Mouse (Mus musculus) kidney, adult 18-20 months (tissue): ENCODE data around the gene Rplp0.

ENCODE experiments used
- DNase-seq: peaks from one replicate; pipeline ENCODE4 v3.0.0; 2021

Gene Rplp0

DNA sequence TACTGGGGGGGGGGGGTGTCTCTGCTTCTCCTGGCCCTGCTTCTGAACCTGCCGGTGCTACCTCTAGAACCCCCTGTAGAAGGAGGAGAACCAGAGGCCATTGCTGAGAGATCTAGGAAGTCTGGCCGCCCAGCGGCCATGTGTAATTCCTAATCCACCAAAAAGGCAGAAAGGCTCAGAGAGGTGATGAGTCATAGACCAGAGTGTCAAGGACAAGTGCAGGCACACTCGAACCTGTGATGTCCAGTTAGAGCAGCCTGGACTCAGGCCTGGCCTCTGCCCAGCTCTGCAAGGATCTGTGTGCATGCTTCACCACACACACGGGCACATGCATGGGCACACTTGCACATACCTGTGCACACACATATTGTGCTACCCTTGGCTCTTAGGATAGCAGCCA lies 31.1 kb upstream of the Rplp0 start:
- DNase-seq, result no peak

DNA sequence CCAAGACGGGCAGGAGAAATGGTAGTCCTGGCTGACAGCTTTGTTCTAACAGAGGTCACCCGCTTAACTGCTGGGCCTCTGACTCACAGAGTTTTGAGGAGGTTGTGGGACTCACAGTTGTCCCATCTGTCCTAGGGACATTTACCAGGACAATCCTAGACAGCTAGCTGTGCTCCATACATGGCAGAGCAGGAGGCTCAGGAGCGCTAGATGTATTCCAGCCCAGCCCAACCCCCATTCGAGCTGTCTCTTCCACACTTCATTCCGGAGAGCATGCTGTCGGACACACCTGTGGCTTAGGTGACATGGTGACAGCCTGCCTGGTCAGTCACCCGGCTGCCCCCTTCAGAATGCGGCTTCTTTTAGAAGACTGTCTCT lies 29.9 kb upstream of the Rplp0 start:
- DNase-seq, result no peak

DNA sequence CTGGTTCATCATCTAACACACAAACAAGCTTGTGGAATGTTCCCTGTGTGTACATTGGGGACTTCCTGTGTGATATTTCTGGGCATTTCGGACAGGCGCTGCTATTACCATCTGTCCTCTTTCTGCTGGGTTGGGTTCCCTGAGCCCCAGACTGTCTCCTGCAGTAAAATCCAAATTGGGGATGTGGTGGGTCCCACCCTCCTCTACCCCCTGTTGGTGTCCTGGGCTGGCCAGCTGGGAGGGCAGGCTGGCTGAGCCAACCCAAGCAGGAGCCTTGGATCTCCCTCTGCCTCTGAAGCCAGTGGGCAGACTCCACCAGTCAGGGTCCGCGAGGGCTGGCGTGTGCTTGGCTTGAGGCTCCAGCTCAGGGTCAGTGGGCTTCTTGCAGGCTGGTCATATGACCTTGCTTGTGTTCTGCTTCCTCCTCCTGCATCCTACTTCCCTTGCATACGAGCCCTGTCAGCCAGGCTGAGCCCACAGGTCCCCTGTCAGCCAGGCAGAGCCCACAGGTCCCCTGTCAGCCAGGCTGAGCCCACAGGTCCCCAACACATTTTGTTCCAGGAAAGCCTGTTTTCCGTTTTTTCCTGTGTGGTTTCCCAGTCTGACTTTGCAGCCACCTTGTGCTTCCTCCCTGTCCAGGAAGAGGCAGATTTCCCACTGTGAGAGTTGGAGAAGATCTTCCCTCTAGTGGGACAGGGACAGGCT lies 29.4 kb upstream of the Rplp0 start:
- DNase-seq, result no peak

DNA sequence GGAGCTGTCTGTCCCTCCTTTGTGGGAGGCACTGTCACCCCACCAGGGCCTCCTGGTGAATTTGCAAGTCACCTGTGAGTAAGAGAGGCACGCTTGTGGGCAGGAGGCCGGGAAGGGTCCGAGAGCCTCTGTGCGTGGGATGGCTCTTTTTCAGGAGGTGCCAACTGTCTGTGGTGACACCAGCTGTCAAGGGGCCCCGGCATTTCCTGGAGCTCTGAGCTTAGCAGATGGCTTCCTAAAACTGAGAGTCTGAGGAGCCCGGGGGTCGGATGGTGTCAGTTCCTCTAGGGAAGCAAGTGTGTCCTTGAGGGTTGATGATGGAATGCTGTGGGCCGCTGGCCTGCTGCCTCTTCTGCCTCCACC lies 28.8 kb upstream of the Rplp0 start:
- peak; percentile 47 for DNase-seq

DNA sequence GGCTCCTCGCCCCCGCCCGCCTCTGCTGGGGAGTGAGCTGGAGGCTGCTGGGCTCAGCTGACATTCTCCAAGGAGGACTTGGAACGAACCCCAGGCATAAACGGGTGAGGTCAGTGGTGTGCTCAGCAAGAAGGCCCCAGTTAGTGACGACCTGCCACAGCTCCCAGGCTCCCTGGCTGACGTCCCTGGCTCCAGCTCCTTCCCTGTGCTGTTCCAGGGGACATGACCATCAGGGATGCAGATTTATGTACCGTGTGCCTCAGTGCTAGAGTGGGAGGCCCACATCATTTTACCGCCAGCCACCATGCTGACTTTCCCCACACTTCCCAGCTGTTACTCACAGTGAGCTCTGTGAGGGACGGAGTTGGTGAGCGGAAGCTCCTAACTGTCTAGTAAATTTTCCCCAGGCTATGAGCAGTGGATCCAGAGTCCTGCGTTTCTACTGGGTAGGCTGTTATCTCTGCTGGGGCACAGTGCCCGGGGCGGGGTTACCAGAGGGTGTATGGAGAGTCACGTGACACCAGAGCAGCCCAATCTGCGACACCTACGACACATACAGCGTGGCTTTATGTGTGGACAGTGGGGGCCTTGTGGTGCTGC lies 27.5 kb upstream of the Rplp0 start:
- peak; percentile 72 for DNase-seq

DNA sequence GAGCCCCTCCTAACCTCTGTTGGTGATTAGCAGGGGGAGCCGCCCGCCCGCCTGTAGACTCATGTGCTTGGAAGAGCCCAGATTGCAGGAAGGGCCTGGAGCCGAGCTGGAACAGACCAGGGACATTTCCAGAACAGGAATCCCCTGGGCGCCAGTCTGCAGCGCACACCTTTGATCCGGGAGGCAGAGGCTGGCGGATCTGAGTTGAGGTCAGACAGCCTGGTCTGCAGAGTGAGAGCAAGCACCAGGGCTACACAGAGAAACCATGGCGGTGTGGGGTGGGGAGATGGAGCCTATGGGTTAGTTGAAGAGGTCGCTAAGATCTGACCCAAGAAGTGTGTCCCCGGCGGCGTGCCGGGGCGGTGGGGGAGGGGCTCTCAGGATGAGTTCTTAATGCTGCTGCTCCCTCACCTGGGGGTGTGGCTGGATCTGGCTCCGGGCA lies 25.0 kb upstream of the Rplp0 start:
- peak; percentile 62 for DNase-seq

DNA sequence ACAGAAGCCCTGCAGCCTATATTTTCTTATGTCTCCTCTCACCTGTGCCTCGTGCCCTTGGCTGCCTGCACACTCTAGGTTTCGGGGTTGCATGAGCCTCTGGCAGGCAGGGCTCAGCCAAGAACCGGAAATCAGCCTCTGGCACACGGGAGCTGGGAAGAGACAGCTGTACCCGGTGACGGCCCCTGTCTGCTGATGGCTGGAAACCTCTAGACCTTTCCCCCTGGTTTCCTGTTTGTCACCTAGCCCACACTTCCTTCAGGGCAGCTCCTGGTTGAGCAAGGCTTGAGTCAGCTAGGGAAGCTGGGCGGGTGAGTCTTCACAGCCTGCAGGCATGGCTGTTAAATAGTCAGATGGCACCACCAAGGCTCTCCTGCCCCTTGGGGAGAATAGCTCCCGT lies 24.4 kb upstream of the Rplp0 start:
- peak; percentile 54 for DNase-seq

DNA sequence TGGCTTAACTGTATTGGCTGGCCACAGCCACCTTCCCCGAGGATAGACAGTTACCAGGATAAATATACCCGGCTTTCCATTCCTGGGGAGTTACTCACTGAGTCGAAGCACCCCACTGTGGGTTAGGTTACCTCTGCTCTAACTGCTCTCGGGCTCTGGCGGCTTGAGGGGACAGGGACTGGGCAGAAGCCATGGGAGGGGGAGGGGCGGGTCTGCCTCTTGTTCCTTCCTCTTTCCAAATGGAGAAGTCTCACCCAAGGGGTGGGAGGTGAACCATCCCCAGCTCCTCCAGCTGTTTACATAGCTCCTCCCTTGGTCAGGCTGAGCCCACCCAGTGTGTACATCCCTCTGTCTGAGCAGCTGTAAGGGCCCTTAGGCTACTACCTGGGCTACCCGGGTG lies 23.6 kb upstream of the Rplp0 start:
- DNase-seq, result no peak

DNA sequence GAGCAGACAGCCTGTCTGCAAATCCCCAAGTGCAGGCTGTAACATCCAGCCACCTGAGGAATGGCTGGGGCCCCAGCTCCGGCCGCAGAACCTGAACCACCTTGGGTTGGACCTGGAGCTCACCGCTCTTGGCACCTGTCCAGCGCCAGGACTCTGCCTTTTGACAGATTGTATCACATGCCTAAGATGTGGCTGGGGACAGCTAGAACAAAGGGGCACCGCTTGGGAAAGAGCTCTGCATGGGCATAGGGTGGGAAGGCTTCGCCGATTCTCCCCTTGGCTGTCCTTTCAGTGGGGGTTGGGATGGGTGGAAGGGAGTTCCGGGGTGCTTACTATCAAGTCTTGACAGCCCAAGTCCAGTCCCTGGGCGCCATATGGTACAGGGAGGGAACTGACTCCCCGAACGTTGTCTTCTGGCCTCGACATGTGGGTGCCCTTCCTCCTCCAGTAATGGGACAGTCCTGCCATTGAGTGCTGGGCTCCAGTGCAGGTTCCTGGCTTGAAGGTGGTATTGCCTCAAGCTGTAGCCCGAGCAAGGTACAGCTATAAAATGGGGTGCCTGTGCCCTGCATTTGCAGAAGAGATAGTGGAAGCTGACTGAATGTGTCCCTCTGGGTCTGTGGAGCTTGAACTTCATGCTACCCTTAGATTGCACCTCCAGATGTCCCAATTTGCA lies 21.1 kb upstream of the Rplp0 start:
- peak; percentile 72 for DNase-seq

DNA sequence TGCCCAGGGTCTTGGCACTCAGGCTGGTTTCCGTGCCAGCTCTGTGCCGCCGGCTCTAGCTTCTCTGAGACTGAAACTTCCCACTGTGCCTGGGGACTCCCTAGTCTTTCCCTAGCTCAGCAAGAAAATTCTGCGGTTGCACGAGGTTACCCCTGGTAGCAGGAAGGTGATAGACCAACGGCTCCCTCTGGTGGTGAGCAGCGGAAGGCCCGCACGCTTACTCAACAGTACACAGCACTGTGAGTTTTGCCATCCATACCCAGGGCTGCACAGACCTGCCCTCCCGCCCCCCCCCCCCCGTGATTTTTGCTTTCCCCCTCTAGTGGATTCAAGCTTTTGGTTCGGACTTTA lies 20.6 kb upstream of the Rplp0 start:
- DNase-seq, result peak; percentile 96

DNA sequence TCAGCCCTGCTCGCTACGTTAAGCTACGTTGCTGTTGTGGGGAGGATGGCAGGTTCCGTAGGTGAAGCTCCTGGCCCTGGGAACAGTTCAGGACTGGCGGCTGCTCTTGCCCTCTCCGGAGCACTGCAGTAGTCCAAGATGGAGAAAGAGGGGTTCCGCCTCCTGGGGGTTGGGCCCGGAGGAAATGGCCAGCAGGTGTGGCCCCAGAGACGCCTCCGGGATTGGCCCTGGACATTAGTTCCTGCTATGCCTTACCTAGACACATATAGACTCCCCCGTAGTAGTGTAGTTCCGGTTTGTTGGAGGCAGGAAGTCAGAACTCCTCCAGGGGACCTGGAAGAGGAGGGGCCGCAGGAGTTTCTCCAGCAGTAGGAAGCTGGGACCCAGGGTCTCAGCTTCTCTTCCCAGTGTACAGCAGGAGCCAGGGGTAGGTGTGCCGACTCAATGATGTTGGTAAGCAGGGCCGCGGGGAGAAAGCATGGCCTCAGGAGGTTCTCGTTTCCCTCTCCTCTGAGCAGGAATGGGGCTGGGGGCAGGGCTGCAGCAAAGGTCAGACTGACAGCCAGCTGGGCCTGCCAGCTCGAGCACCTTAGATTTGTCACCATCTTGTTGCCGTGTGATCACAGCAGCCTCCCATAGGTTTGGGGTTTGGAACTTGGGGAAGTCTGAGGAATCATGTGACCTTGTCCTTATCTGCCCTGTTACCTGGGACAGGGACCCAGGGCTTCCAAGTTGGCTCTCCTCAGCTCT lies 16.5 kb upstream of the Rplp0 start:
- peak; percentile 46 for DNase-seq

DNA sequence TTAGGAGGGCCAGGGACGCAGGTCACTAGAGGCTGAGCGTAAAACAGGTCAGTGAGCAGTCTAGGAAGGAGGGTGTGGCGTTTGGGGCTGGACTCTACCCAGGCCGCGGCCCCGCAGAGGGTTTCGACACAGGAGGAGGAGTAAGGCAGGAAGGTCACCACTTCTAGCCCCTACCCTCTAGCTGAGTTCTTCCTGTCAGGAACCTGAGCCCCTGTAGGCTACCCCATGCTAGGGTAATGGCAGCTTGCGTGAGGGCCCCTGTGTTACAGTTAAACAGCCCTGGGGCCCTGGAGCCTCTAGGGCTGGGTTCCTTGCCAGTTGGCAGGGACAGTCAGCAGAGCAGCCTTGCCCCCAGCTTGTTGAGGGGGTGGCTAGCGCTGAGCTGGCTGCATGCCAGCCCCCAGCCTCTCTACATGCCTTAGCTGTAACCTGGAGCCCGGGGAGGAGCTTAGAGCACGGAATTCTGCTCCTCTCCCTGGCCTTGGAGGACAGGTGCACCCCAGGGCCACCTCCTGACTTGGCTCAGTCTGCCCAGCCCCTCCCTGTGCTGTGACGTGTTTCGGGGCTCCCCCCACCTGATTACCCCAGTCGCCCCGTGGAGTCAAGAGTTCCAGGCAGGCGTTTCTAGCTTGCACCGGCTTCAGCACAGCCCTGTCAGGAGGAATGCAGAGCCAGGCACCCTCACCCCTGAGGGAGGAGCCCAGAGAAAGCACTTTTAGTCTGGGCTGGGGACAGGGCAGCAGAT lies 15.6 kb upstream of the Rplp0 start:
- peak; percentile 89 for DNase-seq

DNA sequence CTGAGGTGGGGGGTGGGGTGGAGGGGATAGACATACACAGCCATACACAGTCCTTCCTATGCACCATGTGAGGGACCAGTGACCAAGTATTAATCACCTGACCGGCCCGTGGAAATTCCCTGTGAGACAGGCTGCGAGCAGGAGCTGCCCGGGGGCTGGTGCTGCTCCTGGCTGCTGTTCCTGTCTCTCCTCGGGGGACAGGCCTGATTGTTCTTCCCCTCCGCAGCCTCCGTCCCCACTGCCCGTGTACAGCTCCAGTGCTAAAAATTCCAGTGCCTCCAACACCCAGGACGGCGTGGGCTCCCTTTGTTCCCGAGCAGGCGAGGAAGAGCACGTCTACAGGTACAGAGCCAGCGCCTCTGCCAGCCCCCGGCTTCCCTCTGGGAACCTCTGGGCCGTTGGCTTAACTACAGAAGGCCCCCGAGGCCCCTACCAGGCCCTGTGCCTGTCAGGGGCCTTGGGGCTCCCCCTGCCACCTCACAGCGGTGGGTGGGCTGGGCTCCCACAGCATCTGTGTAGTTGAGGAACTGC lies 14.5 kb upstream of the Rplp0 start:
- no peak for DNase-seq

DNA sequence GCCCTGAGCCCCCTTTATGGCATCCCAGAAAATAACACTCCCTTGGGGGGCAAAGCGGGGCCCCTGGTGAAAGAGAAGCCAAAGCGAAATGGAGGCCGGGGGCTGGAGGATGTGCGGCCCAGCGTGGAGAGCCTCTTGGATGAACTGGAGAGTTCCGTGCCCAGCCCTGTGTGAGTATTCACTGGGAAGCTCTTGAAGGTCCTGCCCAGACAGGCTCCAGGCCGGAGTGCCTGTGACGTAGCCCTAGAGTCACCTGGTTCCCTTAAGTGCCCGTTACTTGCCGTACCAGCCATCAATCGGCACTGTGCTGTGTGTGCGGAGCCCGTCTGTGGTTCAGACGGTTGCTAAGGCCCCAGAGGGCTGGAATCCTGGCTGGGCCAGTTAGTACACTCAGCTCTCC lies 13.6 kb upstream of the Rplp0 start:
- DNase-seq, result no peak

DNA sequence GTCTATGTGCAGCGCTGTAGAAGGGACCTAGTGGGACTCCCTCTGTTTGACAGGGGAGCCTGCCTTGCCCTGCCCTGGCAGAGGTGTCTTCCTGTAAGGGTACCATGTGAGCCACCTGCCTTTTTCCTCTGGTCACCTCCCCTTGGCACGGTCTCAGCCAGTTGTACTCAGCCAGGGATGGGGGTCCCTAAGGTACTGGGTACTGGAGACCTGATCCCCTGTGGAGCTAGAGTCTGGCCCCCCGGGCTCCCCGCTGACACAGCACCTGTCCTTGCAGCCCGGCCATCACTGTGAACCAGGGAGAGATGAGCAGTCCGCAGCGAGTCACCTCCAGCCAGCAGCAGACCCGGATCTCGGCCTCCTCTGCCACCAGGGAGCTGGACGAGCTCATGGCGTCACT lies 12.7 kb upstream of the Rplp0 start:
- DNase-seq, result no peak

DNA sequence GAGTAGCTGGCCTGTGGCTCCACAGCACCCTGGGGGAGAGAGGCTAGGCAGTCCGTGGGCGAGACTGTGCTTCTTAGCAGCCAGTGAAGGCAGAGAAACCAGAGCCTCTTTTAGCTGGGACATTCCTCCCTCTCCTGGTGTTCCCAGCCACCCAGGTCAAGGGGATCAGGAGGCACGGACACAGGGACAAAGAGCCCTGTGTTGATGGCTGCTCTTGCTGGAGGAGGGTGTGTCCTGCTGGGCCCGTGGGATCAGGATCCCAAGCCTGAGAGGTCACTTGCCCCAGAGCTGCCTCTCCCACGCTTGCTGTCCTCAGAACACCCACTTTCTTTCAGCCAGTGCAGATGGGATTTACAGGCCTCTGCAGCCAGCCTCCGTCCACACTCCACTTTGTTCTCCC lies 12.3 kb upstream of the Rplp0 start:
- no peak for DNase-seq

DNA sequence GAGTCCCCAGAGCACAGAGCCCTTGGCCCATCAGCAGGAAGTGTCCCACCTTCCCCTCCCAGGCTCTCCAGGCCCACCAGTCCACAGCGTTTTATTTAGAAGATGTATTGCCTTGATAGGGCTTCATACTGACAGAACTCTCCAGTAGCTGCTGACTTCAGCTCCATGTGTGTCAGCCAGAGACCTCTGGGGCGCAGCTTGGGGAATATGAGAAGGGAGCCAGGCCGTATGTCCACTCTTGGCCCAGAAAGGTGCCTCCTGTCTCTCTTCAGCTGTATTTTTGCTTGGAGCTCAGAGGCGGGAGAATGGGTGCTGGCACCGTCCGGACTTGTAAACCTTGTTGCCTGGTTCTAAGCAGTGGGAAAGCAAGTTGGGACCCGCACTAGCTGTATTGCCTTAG lies 11.8 kb upstream of the Rplp0 start:
- no peak for DNase-seq

DNA sequence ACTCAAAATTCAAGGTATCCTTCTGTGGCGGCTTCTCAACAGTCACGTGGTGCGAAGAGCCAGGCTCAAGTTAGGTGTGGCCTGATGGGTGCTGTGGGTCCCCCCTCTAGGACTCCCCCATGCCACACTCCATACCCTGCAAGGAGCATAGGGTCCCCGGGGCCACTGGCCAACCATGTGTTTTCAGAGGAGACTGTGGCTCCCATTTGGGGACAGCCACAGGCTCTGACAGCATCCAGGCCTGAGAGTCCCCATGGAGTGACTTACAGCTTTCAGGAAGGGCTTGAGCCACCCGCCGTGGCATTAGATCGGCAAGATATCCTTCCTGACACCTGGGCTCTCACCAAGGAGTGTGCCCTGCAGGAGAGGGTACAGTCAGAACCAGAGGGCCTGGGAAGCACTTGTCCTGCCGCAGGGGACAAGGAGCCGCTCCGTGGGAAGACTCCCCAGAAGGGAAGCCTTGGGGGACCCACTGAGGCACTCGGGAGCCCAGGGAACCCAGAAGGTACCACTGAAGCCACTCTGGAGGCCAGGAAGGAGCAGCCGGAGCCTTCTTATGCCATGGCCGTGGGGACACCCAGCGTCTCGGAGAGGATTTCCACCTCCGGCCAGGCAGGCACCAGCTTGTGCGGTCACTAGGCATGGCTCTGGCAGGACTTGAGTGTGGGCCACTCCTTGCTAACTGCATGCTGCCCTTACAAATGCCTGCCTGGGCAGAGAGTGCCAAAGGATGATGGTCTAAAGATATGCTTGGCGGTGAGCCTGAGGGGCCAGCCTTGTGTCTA lies 10.6 kb upstream of the Rplp0 start:
- no peak for DNase-seq

DNA sequence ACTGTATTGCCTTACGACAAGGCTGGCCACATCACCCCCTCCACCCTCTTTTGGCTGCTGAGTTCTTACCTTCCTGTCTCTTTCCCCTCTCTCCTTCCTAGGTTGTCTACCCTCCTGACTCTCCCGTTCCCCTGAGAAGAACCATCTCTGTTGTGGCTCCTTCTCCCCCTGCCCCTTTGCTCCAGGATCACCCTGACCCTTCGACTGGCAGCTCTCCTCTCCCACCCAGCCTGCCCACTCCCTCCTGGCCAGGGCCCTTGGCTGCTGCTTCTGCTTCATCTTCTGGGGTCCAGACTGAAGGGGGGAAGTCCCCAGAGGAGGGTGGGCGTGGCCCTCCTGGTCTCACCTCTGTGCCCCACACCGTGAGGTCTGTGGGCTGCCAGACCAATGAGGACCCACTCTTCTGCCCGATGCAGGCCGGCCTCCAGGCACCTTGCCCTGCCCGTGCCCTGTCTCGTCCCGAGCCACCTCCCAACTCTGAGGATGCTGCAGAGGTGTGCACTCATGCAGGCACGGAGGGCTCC lies 8.7 kb upstream of the Rplp0 start:
- DNase-seq, result no peak

DNA sequence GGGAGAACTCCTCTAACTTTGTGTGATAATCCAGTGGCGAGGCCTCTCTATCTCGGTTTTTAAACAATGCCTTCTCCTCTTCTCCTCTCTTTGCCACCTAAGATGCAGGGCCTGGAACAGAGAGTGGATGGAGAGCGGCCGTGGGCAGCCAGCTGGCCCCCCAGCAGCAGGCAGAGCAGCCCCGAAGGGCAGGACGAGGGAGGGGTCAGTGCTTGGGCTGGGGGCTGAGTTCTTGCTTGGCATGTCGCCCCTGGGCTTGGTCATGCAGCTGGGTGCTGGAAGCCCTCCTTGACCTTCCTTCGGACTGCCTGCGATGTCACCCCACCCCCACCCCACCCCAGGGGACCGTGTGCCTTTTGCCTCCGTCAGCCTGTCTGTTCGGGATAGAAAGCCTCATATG lies 7.9 kb upstream of the Rplp0 start:
- no peak for DNase-seq

DNA sequence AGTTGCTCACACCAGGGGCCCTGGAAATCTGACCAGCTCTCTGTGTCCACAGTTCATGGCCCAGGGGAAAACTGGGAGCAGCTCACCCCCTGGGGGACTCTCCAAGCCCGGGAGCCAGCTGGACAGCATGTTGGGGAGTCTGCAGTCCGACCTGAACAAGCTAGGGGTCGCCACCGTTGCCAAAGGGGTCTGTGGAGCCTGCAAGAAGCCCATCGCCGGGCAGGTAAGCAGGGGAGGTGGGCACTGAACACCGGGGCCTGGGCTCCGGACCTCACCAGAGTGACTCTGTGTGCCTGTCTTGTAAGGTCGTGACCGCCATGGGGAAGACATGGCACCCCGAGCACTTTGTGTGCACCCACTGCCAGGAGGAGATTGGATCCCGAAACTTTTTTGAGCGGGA lies 7.5 kb upstream of the Rplp0 start:
- no peak for DNase-seq
